Mouse (Mus musculus) heart, embryonic 10.5 days (tissue): ENCODE data around the gene Arcn1. TPM values are rescaled to one million over a fixed set of nuclear protein-coding genes. Genes with fewer than 3 reads are reported as not detected.

ENCODE experiments used
- DNase-seq: peaks from one replicate; pipeline ENCODE4 v3.0.0-alpha.2; 2017; ENCODE audit warnings: low spot score
- H3K27ac ChIP-seq: fragments of 300-500 bp; sonication (generic); 2 replicates; pipeline ENCODE4 v1.5.1; 2016; ENCODE audit warnings: mild to moderate bottlenecking
- H3K27me3 ChIP-seq: fragments of 300-500 bp; sonication (generic); 2 replicates; pipeline ENCODE4 v1.6.1; 2016; ENCODE audit warnings: mild to moderate bottlenecking; ENCODE audit not compliant: poor library complexity, insufficient read depth, severe bottlenecking
- H3K36me3 ChIP-seq: fragments of 300-500 bp; sonication (generic); 2 replicates; pipeline ENCODE4 v1.6.1; 2016; ENCODE audit warnings: mild to moderate bottlenecking, moderate library complexity
- H3K4me1 ChIP-seq: fragments of 300-500 bp; sonication (generic); 2 replicates; pipeline ENCODE4 v1.6.1; 2016; ENCODE audit warnings: mild to moderate bottlenecking
- H3K4me3 ChIP-seq: fragments of 300-500 bp; sonication (generic); 2 replicates; pipeline ENCODE4 v1.5.1; 2016; ENCODE audit warnings: mild to moderate bottlenecking, moderate library complexity
- H3K9me3 ChIP-seq: fragments of 300-500 bp; sonication (generic); 2 replicates; pipeline ENCODE4 v1.6.1; 2016; ENCODE audit warnings: mild to moderate bottlenecking, moderate library complexity
- WGBS: fragments of 180-500 bp; shearing (Covaris S2); methylation state at CpG from one replicate; pipeline ENCODE4 v1.1.7; 2016; 5-methylcytosine and 5-hydroxymethylcytosine counted together
- polyA plus RNA-seq: library from polyadenylated mRNA; unstranded; fragments of >200 nt; fragmentation: Nextera tagmentation; extraction: Ambion mirVana; gene quantifications from 2 replicates; pipeline ENCODE4 v1.2.1, GENCODE M21; 2016

The Arcn1 gene
- polyA plus RNA-seq, 1 experiment from 2014 or later = 167 TPM

DNA sequence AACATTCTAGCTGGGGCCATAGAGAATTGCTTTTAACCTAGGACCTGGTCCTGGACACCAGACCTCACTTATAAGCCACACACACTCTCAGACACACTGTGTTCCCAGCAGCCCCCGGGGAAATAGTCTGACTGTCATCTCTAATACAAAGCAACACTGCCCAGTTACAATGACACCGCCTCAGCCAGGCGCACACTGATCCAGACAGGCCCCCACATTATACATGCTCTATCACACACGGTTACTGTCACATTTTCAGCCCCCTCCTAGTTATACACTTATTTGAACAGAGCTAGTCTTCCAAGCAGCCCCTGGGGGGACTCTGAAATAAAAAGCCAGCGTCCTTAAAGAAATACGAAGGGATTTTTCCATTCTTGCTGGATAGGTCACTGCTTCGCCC, 45.1 kb downstream of the Arcn1 start:
- peak overlapping the region; percentile 78; the same call in 1 of the 2 replicates for H3K27ac ChIP-seq
- H3K4me1 ChIP-seq = peaks cover 90% of the 10 kb centered on the region
- H3K27me3 ChIP-seq = no peaks in the 10 kb centered on the region
- 74% methylated on average over 7 of the region's 7 CpGs for WGBS
- H3K36me3 ChIP-seq = peaks cover 20% of the 10 kb centered on the region
- no peaks in the 10 kb centered on the region for H3K9me3 ChIP-seq
- DNase-seq = no peak
- no peak overlapping the region for H3K4me3 ChIP-seq

DNA sequence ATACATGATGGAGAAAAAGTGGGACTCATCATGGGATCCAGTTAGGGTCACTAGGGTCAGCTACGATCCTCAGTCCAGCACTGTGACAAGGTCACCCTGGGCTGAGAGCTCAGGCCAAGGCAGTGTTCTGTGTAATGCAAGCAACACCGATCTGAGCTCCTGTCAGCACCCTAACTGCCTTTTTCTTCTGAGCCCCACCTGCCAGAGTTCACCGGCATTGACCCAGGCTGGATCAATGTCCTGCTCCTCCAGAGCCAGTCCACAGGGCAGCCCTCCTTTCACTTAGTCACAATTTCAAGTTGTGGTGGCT, 45.8 kb downstream of the Arcn1 start:
- peaks cover 88% of the 10 kb centered on the region for H3K4me1 ChIP-seq
- no peaks in the 10 kb centered on the region for H3K9me3 ChIP-seq
- H3K27ac ChIP-seq = peak overlapping the region; percentile 89
- no peaks in the 10 kb centered on the region for H3K27me3 ChIP-seq
- WGBS = 44% methylated on average over 3 of the region's 3 CpGs
- H3K36me3 ChIP-seq = peaks cover 28% of the 10 kb centered on the region
- H3K4me3 ChIP-seq = peak overlapping the region; percentile 69
- no peak for DNase-seq

DNA sequence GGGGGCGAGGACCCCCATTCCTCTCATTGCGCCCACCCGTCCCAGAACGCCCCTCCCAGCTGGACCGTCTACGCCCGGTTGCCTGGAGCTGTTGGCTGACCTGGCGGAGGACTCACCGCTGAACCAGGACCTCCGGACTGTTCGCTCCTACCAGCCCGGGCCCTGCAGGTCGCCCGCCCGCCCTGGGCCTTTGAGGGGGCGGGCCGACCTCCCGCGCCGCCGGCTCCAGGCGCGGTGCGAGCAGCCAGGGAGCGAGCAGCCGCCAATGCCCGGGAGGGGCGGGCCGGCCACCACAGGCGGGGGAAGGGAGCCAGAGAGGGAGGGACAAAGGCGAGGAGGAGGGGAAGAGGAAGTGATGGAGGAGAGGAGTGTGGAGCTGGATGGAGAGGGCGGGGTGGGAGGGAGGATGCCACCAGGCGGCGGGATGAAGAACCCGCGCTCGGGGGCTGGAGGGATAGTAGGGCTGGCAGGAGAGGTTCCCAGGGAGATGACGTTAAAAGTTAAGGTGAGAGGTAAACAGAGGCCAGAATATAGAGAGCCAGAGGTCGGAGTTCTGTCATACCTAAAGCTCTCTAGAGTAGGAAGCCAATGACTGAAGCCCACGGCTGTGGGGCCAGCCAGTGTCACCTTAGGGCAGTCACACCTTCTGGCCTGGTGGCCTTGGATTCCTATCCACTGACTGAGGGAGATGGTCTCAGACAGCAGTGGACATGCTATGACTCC, 46.3 kb downstream of the Arcn1 start:
- peaks cover 84% of the 10 kb centered on the region for H3K4me1 ChIP-seq
- no peaks in the 10 kb centered on the region for H3K27me3 ChIP-seq
- peaks cover 30% of the 10 kb centered on the region for H3K36me3 ChIP-seq

DNA sequence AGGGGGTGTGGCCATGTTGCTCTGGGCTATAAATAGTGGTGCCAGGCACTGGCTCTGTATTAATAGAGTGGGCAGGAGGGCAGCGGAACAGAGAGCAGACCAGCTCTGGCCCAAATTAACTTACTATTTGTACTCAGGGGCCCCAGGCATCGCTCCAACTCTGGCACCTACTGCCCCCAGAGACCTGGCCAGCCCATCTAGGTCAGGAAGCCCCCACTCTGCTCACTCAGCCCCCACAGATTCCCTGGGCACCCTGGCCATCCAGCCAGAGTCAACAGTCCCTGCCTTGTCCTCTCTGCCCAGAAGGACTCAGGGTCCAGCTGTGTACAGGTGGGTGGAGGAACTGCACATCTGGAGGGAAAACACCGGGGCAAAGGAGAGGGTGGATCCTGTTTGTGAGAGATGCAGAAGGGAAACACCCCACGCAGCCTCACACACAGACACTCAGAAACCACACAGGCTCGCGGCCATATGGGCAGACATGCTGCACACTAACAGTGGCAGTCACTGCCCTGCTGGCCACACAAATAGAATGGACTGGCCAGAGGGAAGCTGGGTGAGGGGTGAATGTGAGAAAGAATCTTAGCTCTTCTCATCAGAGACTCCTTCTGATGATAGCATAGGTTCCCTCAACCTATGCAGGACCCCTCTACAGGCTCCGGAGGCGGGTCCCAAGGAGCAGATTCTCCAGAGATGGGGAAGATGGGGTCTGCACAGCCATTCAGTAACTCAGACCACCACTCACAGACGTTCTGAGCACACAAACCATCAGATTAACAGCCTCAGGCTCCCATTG, 47.1 kb downstream of the Arcn1 start:
- H3K4me3 ChIP-seq = peak overlapping the region; percentile 69
- H3K27ac ChIP-seq = peak overlapping the region; percentile 89
- no peaks in the 10 kb centered on the region for H3K27me3 ChIP-seq
- no peak for DNase-seq
- WGBS = 24% methylated on average over 9 of the region's 9 CpGs
- H3K36me3 ChIP-seq = peaks cover 32% of the 10 kb centered on the region
- H3K9me3 ChIP-seq = no peaks in the 10 kb centered on the region
- peaks cover 76% of the 10 kb centered on the region for H3K4me1 ChIP-seq

More for the DNA sequence above, 46.3 kb downstream of the Arcn1 start:
- Histone ChIP-seq H3K27ac (peak overlapping the region; percentile 89), H3K9me3 (no peaks in the 10 kb centered on the region), H3K4me3 (peak overlapping the region; percentile 69)
- DNase-seq = peak; percentile 92
- under 1% methylated on average over 40 of the region's 40 CpGs for WGBS

DNA sequence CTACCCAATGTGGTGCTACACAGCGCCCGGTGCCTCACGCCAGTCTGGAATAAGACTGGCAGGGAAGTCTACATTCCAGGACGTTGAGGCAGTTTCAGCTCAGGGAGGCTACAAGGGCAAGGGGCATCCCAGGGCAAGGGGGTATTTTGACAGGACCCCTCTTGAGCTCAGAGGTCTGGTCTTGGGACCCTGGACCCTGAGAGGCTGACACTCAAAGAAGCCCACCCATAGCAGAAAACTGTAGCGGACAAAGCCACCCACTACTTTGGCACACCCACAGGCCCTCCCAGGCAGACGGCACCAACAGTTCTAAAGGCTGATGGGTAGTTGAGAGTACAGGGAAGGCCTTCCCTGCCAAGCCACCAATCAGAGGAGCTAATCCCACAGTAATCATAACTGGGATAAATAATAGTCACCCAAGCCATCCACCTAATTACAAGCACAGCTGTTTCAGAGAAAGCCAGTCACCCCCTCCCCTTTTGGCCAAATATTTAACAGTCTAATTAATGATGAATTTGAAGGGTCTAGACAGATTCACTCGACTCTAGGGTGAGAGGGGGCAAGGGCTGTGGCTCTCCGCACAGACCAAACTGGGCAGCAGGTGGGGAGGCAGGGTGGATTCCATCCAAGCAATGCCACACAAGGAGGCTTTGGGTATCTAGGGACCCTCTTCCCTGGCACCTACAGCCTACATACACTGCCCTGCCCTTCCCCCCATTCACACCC, 47.9 kb downstream of the Arcn1 start:
- Histone ChIP-seq H3K9me3 (no peaks in the 10 kb centered on the region), H3K27me3 (no peaks in the 10 kb centered on the region), H3K4me3 (peak overlapping the region; percentile 69), H3K4me1 (peaks cover 69% of the 10 kb centered on the region), H3K36me3 (peaks cover 37% of the 10 kb centered on the region), H3K27ac (peak overlapping the region; percentile 89)
- no peak for DNase-seq
- WGBS = 82% methylated on average over 8 of the region's 8 CpGs

DNA sequence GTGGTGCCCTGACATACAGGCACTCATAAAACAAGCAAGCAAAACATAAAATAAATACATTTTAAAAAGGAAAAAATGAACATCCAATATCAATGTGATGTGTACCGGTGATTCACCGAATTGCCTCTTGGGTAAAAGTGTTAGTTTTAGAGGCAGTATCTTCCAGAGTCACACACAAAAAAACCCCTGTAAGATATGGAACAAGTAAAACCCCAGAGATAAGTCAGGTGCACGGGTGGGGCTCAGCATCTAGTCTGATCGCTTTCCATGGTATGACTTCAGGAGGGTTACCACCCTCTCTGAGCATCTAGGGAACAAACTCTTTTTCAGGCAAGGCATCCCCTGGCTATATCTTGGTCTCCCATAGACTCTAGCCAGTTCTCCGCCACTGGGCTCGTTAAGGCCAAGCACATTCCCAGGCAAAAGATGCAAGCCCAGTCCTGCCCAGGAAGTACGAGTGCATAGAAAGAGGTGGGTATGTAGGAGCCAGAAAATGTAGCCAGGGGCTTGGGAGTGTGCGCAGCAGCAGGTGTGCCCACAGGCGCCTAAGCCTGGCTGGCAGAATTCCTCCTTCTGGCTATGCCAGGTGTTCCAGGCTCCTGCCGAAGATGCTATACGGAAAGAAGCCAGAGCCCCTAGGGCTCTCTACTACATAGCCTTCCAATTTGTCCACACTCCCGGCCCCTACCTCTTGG, 48.6 kb downstream of the Arcn1 start:
- Histone ChIP-seq H3K27me3 (no peaks in the 10 kb centered on the region), H3K4me1 (peaks cover 62% of the 10 kb centered on the region), H3K4me3 (no peak overlapping the region), H3K9me3 (no peaks in the 10 kb centered on the region), H3K36me3 (peaks cover 43% of the 10 kb centered on the region), H3K27ac (no peak overlapping the region)
- no peak for DNase-seq
- WGBS = 83% methylated on average over 12 of the region's 12 CpGs

DNA sequence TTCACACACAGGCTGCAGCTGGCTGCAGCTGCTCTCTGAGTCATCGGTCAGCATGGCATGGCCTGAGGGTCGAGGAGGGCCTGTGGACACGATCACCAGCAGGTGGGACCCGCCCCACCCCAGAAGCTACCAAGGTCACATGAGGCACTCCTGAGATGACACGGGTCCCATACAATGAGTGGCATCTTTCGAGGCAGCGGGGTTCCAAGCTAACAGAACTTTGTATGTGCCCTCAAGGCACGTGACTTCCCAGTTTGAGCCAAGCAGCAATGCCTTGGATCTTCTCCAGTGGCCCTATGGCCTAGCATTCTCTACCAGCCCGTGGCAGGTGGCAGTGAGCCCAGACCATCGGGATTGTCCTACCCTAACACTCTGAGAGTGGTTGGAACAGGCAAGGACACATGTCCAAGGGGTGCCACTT, 49.8 kb downstream of the Arcn1 start:
- WGBS = 85% methylated on average over 10 of the region's 10 CpGs
- Histone ChIP-seq H3K9me3 (no peaks in the 10 kb centered on the region), H3K36me3 (peaks cover 56% of the 10 kb centered on the region), H3K27me3 (no peaks in the 10 kb centered on the region), H3K4me3 (no peak overlapping the region), H3K27ac (no peak overlapping the region), H3K4me1 (peaks cover 57% of the 10 kb centered on the region)
- no peak for DNase-seq

DNA sequence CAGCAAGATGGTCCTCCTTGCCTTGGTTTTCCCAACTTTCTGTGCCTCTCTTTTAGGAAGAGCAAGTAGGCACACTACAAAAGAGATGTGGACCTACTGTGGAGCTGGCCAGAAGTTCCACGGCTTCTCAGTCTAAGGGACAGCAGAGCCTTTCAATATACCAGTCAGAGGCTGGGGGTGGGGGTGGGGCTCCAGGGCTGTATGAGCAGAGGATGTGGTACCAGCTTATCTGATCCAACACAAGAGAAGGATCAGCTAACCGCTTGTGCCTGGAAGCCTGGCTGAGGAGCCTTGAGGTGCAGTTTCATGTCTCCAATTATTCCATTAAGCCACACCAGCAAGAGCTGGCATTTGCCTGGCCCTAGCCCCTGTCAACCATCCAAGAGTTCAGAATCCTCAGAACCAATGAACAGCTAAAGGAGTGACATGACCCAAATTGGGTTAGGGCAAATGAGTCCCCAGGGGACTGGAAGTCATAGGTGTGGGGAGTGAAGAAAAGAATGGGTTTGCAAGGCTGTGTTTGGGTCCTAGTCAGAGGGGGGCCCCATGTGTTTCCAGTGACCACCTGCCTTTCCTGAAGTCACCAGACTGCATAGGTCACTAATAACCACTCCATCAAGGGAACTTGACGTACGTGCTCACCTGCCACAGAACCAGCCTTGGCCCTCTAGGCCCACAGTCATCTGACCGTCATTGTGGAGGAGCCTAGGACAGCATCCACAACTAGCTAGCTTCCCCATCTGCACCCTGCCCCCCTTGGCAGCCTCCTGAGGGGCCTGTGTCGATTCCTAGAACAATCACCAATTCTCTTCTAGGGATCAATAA, 50.4 kb downstream of the Arcn1 start:
- no peak for DNase-seq
- no peak overlapping the region for H3K27ac ChIP-seq
- H3K27me3 ChIP-seq = no peaks in the 10 kb centered on the region
- 66% methylated on average over 6 of the region's 6 CpGs for WGBS
- H3K9me3 ChIP-seq = no peaks in the 10 kb centered on the region
- no peak overlapping the region for H3K4me3 ChIP-seq
- peaks cover 62% of the 10 kb centered on the region for H3K36me3 ChIP-seq
- peaks cover 54% of the 10 kb centered on the region for H3K4me1 ChIP-seq

DNA sequence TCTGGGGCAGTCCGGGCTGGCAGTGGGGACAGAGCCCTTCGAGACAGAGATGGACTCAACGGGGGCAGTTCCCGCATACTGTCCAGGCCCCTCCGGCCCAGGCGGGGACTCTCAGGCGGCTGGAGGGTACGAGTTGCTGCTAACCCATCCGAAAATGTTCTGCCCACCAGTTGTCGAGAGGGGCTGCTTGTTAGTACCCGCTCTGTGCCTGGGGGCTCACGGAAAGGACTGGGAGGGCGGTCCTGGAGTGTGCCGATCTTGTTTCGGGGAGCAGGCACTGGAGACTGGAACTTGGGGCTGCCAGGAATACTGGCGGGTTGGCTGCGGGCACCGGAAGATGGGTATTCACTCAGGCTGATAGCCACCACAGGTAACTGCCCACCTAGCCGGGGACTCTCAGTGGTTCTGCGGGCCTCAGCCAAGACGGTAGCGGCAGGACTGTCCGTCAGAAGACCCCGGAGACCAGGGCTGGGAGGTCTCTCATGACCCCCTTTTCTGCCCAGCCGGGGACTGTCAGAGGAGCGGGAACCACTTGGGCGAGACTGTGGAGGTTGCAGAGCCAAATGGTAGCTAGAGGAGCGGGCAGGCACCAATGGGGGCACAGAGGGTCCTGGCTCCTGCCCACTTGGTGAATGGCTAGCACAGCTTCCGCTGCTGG, 51.8 kb downstream of the Arcn1 start:
- 89% methylated on average over 29 of the region's 29 CpGs for WGBS
- no peak for DNase-seq
- H3K9me3 ChIP-seq = no peaks in the 10 kb centered on the region
- no peaks in the 10 kb centered on the region for H3K27me3 ChIP-seq
- no peak overlapping the region for H3K4me3 ChIP-seq
- H3K4me1 ChIP-seq = peaks cover 40% of the 10 kb centered on the region
- no peak overlapping the region for H3K27ac ChIP-seq
- peaks cover 76% of the 10 kb centered on the region for H3K36me3 ChIP-seq

DNA sequence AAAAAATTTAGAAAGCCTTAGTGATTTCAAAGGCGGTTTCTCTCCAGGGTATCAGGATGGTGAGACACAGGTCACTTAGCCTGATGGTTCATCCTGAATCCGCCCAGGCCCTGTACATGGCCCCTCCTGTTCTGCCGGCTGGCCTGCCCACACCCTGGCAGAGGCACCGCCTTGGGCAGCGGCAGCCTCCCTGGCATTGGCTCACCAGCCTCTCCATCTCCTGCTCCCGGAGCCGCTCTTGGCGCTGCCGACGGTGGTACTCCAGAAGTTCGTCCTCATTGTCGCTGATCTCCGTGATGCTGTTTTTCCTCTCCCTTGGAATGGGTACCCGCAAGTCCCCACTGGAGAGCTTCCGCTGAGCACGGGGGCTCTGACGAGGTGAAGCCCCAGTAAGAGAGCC, 52.5 kb downstream of the Arcn1 start:
- Histone ChIP-seq H3K4me3 (no peak overlapping the region), H3K36me3 (peaks cover 83% of the 10 kb centered on the region), H3K27me3 (no peaks in the 10 kb centered on the region), H3K4me1 (peaks cover 33% of the 10 kb centered on the region), H3K27ac (no peak overlapping the region), H3K9me3 (no peaks in the 10 kb centered on the region)
- WGBS = 81% methylated on average over 17 of the region's 17 CpGs
- DNase-seq = no peak

DNA sequence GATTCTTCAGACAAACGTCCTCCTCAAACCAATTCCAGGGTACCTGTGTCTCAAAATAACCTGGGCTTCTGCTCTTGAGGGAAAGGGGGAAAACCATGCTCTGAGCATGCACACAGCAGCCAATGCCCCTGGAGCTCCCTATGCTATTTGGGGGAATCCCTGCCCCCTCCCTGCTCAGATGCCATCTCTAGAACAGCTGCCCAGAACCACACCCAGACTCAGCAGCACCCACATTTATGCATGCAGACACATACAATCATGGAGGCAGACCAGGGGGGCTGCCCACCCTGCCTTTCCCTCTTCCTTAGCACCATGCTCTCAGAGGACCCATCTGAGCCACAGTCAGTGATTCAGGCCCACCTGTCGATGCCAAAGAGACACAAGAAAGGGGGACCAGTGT, 54.1 kb downstream of the Arcn1 start:
- WGBS = 69% methylated on average over 2 of the region's 2 CpGs
- no peak overlapping the region for H3K4me3 ChIP-seq
- DNase-seq = no peak
- H3K9me3 ChIP-seq = no peaks in the 10 kb centered on the region
- no peak overlapping the region for H3K27ac ChIP-seq
- H3K36me3 ChIP-seq = peaks cover 91% of the 10 kb centered on the region
- H3K27me3 ChIP-seq = no peaks in the 10 kb centered on the region
- H3K4me1 ChIP-seq = peaks cover 34% of the 10 kb centered on the region
